Mouse (Mus musculus) intestine, embryonic 16.5 days (tissue): Measurements from ENCODE around the gene Fam178b. TPM values are rescaled to one million over a fixed set of nuclear protein-coding genes. Genes with fewer than 3 reads are reported as not detected.

ENCODE experiments used
- ATAC-seq: fragments of 200-750 bp; cut with Nextera tagmentation; 2 replicates; pipeline ENCODE4 v1.8.0; 2017; ENCODE audit warnings: moderate TSS enrichment, moderate library complexity
- H3K27ac ChIP-seq: fragments of 300-500 bp; sonication (generic); 2 replicates; pipeline ENCODE4 v1.5.1; 2014; ENCODE audit warnings: mild to moderate bottlenecking, low read length
- H3K27me3 ChIP-seq: fragments of 300-500 bp; sonication (generic); replicated peaks from 2 replicates; pipeline ENCODE4 v1.6.1; 2014; ENCODE audit warnings: low read length, control low read depth, mixed read lengths; ENCODE audit not compliant: control insufficient read depth, insufficient read depth
- H3K36me3 ChIP-seq: fragments of 300-500 bp; sonication (generic); 2 replicates; pipeline ENCODE4 v1.6.1; 2014; ENCODE audit warnings: low read length, control low read depth; ENCODE audit not compliant: control insufficient read depth, insufficient read depth
- H3K4me1 ChIP-seq: fragments of 300-500 bp; sonication (generic); 2 replicates; pipeline ENCODE4 v1.6.1; 2014; ENCODE audit warnings: low read length, control low read depth, mixed read lengths; ENCODE audit not compliant: control insufficient read depth, insufficient read depth
- H3K4me2 ChIP-seq: fragments of 300-500 bp; sonication (generic); 2 replicates; pipeline ENCODE4 v1.6.1; 2014; ENCODE audit warnings: low read depth, low read length, control low read depth
- H3K4me3 ChIP-seq: fragments of 300-500 bp; sonication (generic); 2 replicates; pipeline ENCODE4 v1.5.1; 2014; ENCODE audit warnings: mild to moderate bottlenecking, low read length
- H3K9ac ChIP-seq: fragments of 300-500 bp; sonication (generic); 2 replicates; pipeline ENCODE4 v1.6.1; 2014; ENCODE audit warnings: low read depth, low read length
- H3K9me3 ChIP-seq: fragments of 300-500 bp; sonication (generic); 2 replicates; pipeline ENCODE4 v1.6.1; 2016; ENCODE audit warnings: low read length, control low read depth; ENCODE audit not compliant: control insufficient read depth
- WGBS: fragments of 180-500 bp; shearing (Covaris S2); extraction: QIAGEN DNeasy Blood & Tissue Kit; methylation state at CpG from one replicate; pipeline ENCODE4 v1.1.7; 2014; 5-methylcytosine and 5-hydroxymethylcytosine counted together
- polyA plus RNA-seq: library from polyadenylated mRNA; unstranded; fragments of >200 nt; fragmentation: Nextera tagmentation; extraction: Ambion mirVana; gene quantifications from 2 replicates; pipeline ENCODE4 v1.2.1, GENCODE M21; 2015

The Fam178b gene
- polyA plus RNA-seq, 1 experiment from 2014 or later: 0.54 TPM

DNA sequence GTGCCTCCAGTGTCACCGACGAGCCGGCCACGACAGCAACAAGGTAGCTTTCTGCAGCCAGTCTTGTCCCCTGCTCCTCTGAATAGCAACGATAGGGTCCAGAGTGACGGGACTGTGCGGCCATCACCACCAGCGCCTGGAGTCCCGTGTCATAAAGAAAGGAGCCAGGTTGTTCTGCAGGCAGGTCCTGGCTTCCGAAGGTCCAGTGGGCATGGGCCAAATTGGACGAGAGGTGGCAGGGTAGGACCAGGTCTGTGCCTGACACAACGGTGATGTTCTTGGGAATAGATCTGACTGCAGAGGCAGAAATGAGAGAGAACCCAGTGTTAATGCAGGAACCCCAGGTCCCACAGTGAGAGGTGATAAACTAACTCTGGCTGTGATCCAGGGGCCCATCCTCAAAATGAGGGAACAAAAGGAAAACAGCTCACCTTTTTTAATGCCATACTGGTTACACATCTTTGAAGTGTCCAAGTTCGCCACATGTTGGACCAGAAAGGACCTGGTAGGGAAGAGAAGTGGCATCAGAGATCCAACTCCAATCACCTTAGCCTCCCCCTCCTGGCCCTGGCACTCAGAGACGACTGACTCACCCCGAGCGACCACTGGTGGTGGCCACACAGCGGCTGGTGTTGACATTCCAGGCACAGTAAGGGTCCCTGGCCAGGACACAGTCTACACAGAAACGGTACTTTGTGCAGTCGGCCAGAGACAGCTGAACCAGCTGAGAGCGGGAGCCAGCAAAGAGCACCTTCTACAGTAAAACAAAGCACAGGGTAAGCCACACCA lies 132.7 kb downstream of the Fam178b start:
- no peaks in the 10 kb centered on the region for H3K27me3 ChIP-seq
- H3K36me3 ChIP-seq: peaks cover 36% of the 10 kb centered on the region
- H3K4me1 ChIP-seq: peaks cover 46% of the 10 kb centered on the region
- no peak overlapping the region for H3K9ac ChIP-seq
- H3K4me2 ChIP-seq: no peak overlapping the region
- no peak overlapping the region for H3K27ac ChIP-seq
- ATAC-seq: no peak
- H3K9me3 ChIP-seq: no peaks in the 10 kb centered on the region
- no peak overlapping the region for H3K4me3 ChIP-seq
- WGBS: 75% methylated on average over 20 of the region's 20 CpGs

DNA sequence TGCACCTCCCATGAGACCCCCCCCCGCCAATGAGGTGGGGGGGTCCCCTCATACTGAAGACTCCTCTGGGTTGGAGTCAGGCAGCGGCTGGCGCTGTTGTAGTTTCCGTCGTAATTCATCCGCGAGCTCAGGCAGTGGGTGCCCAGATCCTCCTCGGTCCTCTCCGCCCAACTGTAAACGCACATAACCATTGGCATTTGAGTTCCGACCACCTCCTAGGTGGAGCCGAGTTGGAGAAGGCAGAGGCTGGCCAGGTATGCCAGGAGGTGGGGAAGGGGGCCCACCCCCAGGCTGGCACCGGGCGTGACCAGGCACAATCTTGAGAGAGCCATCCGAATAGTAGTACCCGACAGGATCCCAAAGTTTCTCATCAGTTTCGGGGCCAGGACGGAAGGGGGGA lies 133.5 kb downstream of the Fam178b start:
- 73% methylated on average over 18 of the region's 18 CpGs for WGBS
- Histone ChIP-seq H3K27ac (no peak overlapping the region), H3K36me3 (peaks cover 36% of the 10 kb centered on the region), H3K4me1 (peaks cover 38% of the 10 kb centered on the region), H3K27me3 (no peaks in the 10 kb centered on the region), H3K9me3 (no peaks in the 10 kb centered on the region), H3K4me2 (no peak overlapping the region), H3K4me3 (no peak overlapping the region), H3K9ac (no peak overlapping the region)
- no peak for ATAC-seq

DNA sequence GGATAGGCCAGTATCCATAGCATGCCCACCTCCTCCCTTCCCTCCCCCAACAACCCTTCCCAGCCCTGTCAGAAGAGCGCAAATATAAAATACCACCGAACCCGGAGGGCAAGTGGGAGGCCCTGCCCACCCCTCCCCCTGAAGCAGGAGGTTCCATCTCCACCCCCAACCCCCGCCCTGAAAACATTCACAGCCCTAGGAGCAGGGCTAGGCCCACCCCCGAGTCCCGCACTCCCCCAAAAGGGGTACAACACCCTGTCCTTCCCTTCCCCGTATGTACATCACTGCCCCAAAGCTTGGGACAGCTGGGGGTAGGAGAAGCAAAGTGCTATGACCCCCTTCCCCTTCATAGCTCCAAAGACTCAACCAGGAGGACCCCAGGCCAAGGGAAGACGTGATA lies 134.2 kb downstream of the Fam178b start:
- peaks cover 32% of the 10 kb centered on the region for H3K36me3 ChIP-seq
- 55% methylated on average over 8 of the region's 8 CpGs for WGBS
- H3K4me3 ChIP-seq: no peak overlapping the region
- no peak overlapping the region for H3K4me2 ChIP-seq
- peaks cover 32% of the 10 kb centered on the region for H3K4me1 ChIP-seq
- H3K9me3 ChIP-seq: no peaks in the 10 kb centered on the region
- no peaks in the 10 kb centered on the region for H3K27me3 ChIP-seq
- no peak for ATAC-seq
- peak overlapping the region; percentile 33; the same call in 1 of the 2 replicates for H3K27ac ChIP-seq
- peak overlapping the region; percentile 16; the same call in 1 of the 2 replicates for H3K9ac ChIP-seq

DNA sequence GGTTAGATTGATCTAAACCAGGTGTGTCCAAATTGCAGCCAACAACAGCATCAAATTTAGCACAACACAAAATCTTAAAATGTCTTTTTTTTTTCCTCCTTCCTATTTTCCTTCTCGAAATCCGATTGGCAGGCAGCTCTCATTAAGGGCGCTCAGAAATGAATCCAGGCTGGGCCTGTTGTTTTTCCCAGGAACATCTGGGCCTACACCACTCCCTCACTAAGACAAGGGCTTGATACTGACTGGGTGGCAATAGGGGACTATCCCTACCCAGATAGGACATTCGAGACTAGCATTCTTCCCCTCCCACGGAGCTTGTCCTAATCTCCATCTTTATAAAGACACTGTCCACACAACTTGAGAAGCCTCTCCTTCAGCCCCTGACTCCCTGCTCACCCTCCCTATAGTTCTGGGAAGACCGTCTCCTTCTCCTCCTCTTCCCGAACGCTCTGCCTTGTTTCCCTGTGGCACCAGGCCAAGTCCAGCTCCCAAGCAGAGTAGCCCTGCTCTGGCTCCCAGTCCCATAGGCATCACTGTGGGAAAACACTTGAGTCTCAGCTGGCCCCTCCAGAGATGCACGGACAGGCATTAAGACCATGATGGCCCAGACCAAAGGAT lies 134.9 kb downstream of the Fam178b start:
- Histone ChIP-seq H3K36me3 (peaks cover 25% of the 10 kb centered on the region), H3K4me2 (no peak overlapping the region), H3K27ac (peak overlapping the region; percentile 65), H3K27me3 (no peaks in the 10 kb centered on the region), H3K9me3 (no peaks in the 10 kb centered on the region), H3K4me1 (peaks cover 29% of the 10 kb centered on the region), H3K9ac (0 out of 2 replicates have a peak overlapping the region, but pooled peaks have one; percentile 21), H3K4me3 (no peak overlapping the region)
- no peak for ATAC-seq
- 37% methylated on average over 9 of the region's 9 CpGs for WGBS

DNA sequence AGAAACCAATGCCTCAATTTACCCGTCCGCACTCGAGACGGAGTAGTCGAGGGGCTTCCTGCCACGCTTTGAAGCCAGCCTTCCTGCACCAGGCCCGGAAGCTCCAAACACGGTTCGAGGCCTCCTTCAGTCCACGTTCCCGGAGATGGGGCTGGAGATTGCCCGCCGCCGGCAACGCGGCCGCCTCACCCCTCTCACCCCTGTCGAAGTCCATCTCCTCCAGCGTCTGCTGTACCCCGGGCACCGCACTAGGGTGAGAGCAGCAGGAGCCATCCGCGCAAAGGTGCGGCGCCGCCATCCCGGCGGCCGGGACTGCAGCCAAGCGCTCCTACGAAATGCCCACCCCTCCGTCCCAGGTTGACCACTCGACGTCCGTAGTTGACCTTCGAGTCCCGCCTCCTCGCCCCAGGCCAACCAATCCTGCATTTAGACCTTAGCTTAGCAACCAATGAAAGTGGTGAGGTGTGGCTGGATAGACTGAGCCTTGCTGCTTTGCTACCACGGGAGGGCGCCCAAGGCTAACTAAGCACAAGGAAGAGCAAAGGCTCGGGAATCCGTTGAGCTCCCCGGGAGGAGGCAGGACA lies 136.0 kb downstream of the Fam178b start, which contains the start of gene Ankrd39:
Gene Ankrd39, minus strand, starts transcription at position 558 of the 584 bp plus-strand sequence.
- Histone ChIP-seq H3K9ac (peak within 1 kb of the TSS; percentile 84), H3K36me3 (peaks cover 16% of the 10 kb centered on the region), H3K4me1 (peaks cover 29% of the 10 kb centered on the region), H3K4me2 (peak within 1 kb of the TSS; percentile 84), H3K27ac (peak within 1 kb of the TSS; percentile 65), H3K4me3 (peak within 1 kb of the TSS; percentile 79), H3K9me3 (no peaks in the 10 kb centered on the region), H3K27me3 (no peaks in the 10 kb centered on the region)
- peak; percentile 99 for ATAC-seq
- WGBS: under 1% methylated on average over 43 of the region's 43 CpGs

DNA sequence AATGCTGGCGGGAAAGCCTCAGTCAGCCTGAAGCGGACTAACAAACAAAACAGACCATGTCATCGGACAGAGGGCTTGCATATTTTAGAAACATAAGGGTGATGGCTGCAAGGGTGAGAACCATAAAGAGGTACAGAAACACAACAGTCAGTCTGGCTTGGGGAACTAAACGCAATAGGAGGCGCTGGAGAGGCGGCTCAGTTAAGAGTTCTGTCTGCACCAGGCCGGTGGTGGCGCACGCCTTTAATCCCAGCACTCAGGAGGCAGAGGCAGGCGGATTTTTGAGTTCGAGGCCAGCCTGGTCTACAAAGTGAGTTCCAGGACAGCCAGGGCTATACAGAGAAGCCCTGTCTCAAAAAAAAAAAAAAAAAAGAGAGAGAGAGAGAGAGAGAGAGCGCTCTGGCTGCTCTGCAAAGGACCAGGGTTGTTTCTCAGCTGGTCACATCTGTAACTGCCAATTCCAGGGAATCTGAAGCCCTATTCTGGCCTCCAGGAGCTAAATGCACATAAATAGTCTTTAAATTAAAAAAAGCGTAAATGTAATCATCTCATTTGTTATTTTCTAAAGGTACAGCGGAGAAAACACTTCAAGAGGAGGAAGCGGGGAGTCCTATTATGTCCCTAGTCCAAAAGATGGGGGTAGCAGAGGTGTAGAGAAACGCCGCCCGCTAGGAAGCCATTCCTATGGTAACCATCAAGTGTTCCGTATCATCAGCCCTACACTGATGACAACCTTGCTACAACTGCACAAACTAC lies 137.0 kb downstream of the Fam178b start:
- H3K4me3 ChIP-seq: peak overlapping the region; percentile 79
- H3K9ac ChIP-seq: peak overlapping the region; percentile 84
- peaks cover 29% of the 10 kb centered on the region for H3K4me1 ChIP-seq
- 64% methylated on average over 19 of the region's 19 CpGs for WGBS
- H3K27me3 ChIP-seq: no peaks in the 10 kb centered on the region
- H3K9me3 ChIP-seq: no peaks in the 10 kb centered on the region
- H3K36me3 ChIP-seq: peaks cover 22% of the 10 kb centered on the region
- no peak for ATAC-seq
- no peak overlapping the region for H3K27ac ChIP-seq
- peak overlapping the region; percentile 84 for H3K4me2 ChIP-seq

DNA sequence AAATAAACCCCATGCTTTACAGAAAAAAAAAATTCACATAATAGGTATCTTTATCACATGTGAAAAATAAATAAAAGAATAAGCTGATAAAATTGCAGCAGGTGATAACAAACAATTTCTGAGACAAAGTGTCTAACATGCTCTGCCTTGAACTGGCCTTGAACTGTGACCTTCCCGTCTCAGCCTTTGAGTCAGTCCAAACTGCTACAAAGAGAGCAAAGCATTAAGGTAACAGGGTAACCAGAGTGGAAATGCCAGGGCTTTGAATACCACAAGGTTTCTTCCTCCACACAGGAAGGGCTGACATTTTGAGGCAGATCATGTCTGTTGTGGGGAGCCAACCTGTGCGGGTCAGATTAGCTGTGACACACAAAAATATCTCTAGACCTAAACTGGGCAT lies 137.6 kb downstream of the Fam178b start:
- Histone ChIP-seq H3K9ac (0 out of 2 replicates have a peak overlapping the region, but pooled peaks have one; percentile 3), H3K27me3 (no peaks in the 10 kb centered on the region), H3K36me3 (peaks cover 22% of the 10 kb centered on the region), H3K4me1 (peaks cover 29% of the 10 kb centered on the region), H3K27ac (no peak overlapping the region), H3K4me2 (no peak overlapping the region), H3K9me3 (no peaks in the 10 kb centered on the region), H3K4me3 (no peak overlapping the region)
- no peak for ATAC-seq
- WGBS: 70% methylated on average over 2 of the region's 2 CpGs

DNA sequence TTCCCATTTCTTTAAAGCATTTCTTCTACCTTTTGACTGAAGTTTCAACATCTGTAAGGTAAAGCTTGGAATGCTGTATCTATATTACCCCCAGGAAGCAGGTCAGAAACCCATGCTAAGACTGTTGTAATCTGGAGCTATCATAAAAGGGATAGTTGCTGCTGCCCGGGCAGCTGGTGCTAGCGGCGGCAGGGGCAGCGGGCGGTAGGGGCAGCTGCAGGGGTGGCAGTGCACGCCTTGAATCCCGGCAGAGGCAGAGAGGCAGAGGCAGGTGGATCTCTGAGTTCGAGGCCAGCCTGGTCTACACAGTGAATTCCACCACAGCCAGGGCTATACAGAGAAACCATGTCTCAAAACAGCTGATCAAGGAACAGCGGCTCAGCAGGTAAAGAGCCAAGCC lies 140.1 kb downstream of the Fam178b start:
- Histone ChIP-seq H3K36me3 (peaks cover 16% of the 10 kb centered on the region), H3K4me1 (peaks cover 16% of the 10 kb centered on the region), H3K4me3 (no peak overlapping the region), H3K4me2 (no peak overlapping the region), H3K9ac (no peak overlapping the region), H3K27me3 (no peaks in the 10 kb centered on the region), H3K27ac (no peak overlapping the region), H3K9me3 (no peaks in the 10 kb centered on the region)
- 95% methylated on average over 9 of the region's 9 CpGs for WGBS
- ATAC-seq: no peak

DNA sequence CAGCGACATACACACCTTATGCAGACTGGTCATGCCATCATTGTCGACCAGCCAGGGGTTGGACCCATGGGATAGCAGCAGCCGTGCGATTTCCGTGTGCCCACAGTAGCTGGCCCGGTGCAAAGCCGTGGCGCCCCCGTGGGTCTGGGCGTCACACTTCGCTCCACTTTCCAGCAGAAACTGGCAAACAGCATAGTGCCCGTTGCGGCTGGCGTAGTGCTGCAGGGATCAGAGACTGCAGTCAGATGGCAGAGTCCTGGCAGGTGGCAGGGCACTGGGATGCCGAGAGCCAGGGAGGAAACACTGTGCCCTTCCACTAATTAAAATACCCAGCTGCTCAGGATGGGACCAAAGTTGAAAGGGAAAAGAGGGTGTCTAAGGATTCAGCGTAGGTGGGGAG lies 141.1 kb downstream of the Fam178b start:
- no peak overlapping the region for H3K27ac ChIP-seq
- no peak overlapping the region for H3K4me2 ChIP-seq
- 97% methylated on average over 16 of the region's 16 CpGs for WGBS
- peaks cover 11% of the 10 kb centered on the region for H3K4me1 ChIP-seq
- no peak overlapping the region for H3K9ac ChIP-seq
- no peak for ATAC-seq
- peaks cover 16% of the 10 kb centered on the region for H3K36me3 ChIP-seq
- no peaks in the 10 kb centered on the region for H3K27me3 ChIP-seq
- H3K4me3 ChIP-seq: no peak overlapping the region
- no peaks in the 10 kb centered on the region for H3K9me3 ChIP-seq
